ENCODE assay signal across 28 mouse cellular contexts in the genomic region with DNA sequence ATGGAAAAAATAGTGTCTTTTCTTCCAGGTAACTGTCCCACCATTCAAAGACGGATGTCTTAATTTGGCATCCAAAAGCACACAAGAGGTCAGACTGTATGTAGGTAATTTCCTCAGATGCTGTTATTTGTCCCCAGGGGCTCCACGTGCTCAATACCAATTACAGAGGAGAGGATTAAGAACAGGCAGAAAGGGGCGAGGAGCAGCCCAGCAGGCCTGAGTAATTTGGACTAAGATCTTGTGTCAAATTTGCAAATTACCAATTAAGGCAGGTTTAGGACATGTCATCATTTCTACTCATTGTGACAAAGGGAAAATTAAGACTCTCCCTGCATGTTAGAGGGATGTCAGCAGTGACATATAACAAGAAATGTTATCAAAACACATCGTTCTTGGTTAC.
DNase-seq lines count a peak whose midpoint lies in the region; ATAC-seq and TF ChIP-seq lines count a peak whose summit lies in the region.
"Had no signal": no experiment of that assay in that cellular context is flagged by ENCODE, and none has a peak within 500 bp of the region (broad histone marks: within the 10 kb centered on the region; RNA-seq: fewer than 3 reads in every experiment).

No protein-coding gene starts in this region.

- 15% methylated on average over 4 of the region's 4 CpGs for WGBS in forebrain, embryonic 14.5 days
- 28% methylated on average over 4 of the region's 4 CpGs for WGBS in forebrain, postnatal 0 days
- WGBS in midbrain, embryonic 13.5 days: 28% methylated on average over 4 of the region's 4 CpGs
- 60% methylated on average over 4 of the region's 4 CpGs for whole genome bisulfite sequencing in midbrain, embryonic 10.5 days

- no peak overlapping the region for H3K4me2 ChIP-seq in forebrain, embryonic 14.5 days (ENCODE audit: low read length)
- H3K4me2 ChIP-seq in forebrain, postnatal 0 days (ENCODE audit: low read depth): no peak overlapping the region
- H3K4me2 ChIP-seq in midbrain, embryonic 13.5 days (replicated peaks): no peak overlapping the region
- H3K4me2 ChIP-seq: embryonic facial prominence, embryonic 13.5 days; embryonic facial prominence, embryonic 15.5 days; forebrain, embryonic 12.5 days; forebrain, embryonic 15.5 days had no signal

- H3K27ac ChIP-seq in forebrain, embryonic 14.5 days (ENCODE audit: low read depth, low read length): no peak overlapping the region
- H3K27ac ChIP-seq in forebrain, postnatal 0 days (ENCODE audit: low read depth, low read length): no peak overlapping the region
- peak overlapping the region; percentile 51 for H3K27ac ChIP-seq in midbrain, embryonic 13.5 days
- H3K27ac ChIP-seq in midbrain, embryonic 10.5 days (replicated peaks): no peak overlapping the region
- H3K27ac ChIP-seq: embryonic facial prominence, embryonic 13.5 days; embryonic facial prominence, embryonic 15.5 days; forebrain, embryonic 10.5 days; forebrain, embryonic 12.5 days; forebrain, embryonic 15.5 days had no signal

- TF ChIP-seq CTCF in forebrain, postnatal 0 days (IDR thresholded peaks at IDR 0.05; ENCODE audit: low read depth): no peak

- no peaks in the 10 kb centered on the region for H3K9me3 ChIP-seq in forebrain, embryonic 14.5 days (replicated peaks; ENCODE audit: control insufficient read depth, low read length)
- H3K9me3 ChIP-seq in forebrain, postnatal 0 days (ENCODE audit: low read length): no peaks in the 10 kb centered on the region
- H3K9me3 ChIP-seq in midbrain, embryonic 13.5 days: no peaks in the 10 kb centered on the region
- no peaks in the 10 kb centered on the region for H3K9me3 ChIP-seq in midbrain, embryonic 10.5 days (replicated peaks)
- H3K9me3 ChIP-seq: embryonic facial prominence, embryonic 13.5 days; embryonic facial prominence, embryonic 15.5 days; forebrain, embryonic 10.5 days; forebrain, embryonic 12.5 days; forebrain, embryonic 15.5 days had no signal

- DNase-seq in forebrain, embryonic 14.5 days (ENCODE audit: low spot score): peak; percentile 57
- no peak for DNase-seq in forebrain, postnatal 0 days
- DNase-seq in midbrain, embryonic 10.5 days (ENCODE audit: low spot score): no peak
- DNase-seq in retina, postnatal 1 day: peak; percentile 46
- no peak for DNase-seq in retina, embryonic 14.5 days (ENCODE audit: low spot score)
- DNase-seq: adrenal gland, adult 8-10 months; adrenal gland, postnatal 14 days; adrenal gland, postnatal 36 days; B cell, adult 2 months; cerebellum, adult 11 months; cerebellum, adult 18-20 months; cerebellum, adult 8-10 months; cerebellum, adult 9-11 months; cerebellum, postnatal 14 days; cerebellum, postnatal 36 days; embryo, embryonic 11 days had no signal

- ATAC-seq in forebrain, embryonic 14.5 days: no peak
- ATAC-seq in forebrain, postnatal 0 days: no peak
- ATAC-seq in midbrain, embryonic 13.5 days: no peak
- ATAC-seq: activated CD4-positive, CD25-positive, alpha-beta regulatory T cell, adult 4 months; CD4-positive, CD25-positive, alpha-beta regulatory T cell, adult 4 months; forebrain, embryonic 15.5 days; Patski had no signal

- H3K27me3 ChIP-seq in forebrain, embryonic 14.5 days (replicated peaks; ENCODE audit: control insufficient read depth, insufficient read depth, low read length): no peaks in the 10 kb centered on the region
- H3K27me3 ChIP-seq in forebrain, postnatal 0 days (ENCODE audit: insufficient read depth, low read length): no peaks in the 10 kb centered on the region
- H3K27me3 ChIP-seq in midbrain, embryonic 13.5 days: no peaks in the 10 kb centered on the region
- no peaks in the 10 kb centered on the region for H3K27me3 ChIP-seq in midbrain, embryonic 10.5 days (ENCODE audit: low read depth, poor library complexity, severe bottlenecking)
- H3K27me3 ChIP-seq: CH12.LX; embryonic facial prominence, embryonic 13.5 days; embryonic facial prominence, embryonic 15.5 days; forebrain, embryonic 15.5 days; Patski had no signal

- H3K4me1 ChIP-seq in forebrain, embryonic 14.5 days (ENCODE audit: control insufficient read depth, insufficient read depth, low read length): peaks cover 29% of the 10 kb centered on the region
- H3K4me1 ChIP-seq in forebrain, postnatal 0 days (ENCODE audit: insufficient read depth): 0 out of 2 replicates have a peak, but pooled peaks cover 13% of the 10 kb centered on the region
- H3K4me1 ChIP-seq in midbrain, embryonic 13.5 days (replicated peaks): peaks cover 48% of the 10 kb centered on the region
- peaks cover 41% of the 10 kb centered on the region for H3K4me1 ChIP-seq in midbrain, embryonic 10.5 days

- no peaks in the 10 kb centered on the region for H3K36me3 ChIP-seq in forebrain, embryonic 14.5 days (ENCODE audit: control insufficient read depth, insufficient read depth, low read length)
- H3K36me3 ChIP-seq in forebrain, postnatal 0 days (ENCODE audit: insufficient read depth): no peaks in the 10 kb centered on the region
- no peaks in the 10 kb centered on the region for H3K36me3 ChIP-seq in midbrain, embryonic 13.5 days
- H3K36me3 ChIP-seq in midbrain, embryonic 10.5 days: 0 out of 2 replicates have a peak, but pooled peaks cover 2% of the 10 kb centered on the region
- H3K36me3 ChIP-seq: embryonic facial prominence, embryonic 13.5 days; embryonic facial prominence, embryonic 15.5 days; forebrain, embryonic 10.5 days; forebrain, embryonic 12.5 days; forebrain, embryonic 15.5 days; G1E had no signal

- no peak overlapping the region for H3K4me3 ChIP-seq in forebrain, embryonic 14.5 days (ENCODE audit: low read depth, low read length)
- H3K4me3 ChIP-seq in forebrain, postnatal 0 days (ENCODE audit: low read depth, low read length): no peak overlapping the region
- no peak overlapping the region for H3K4me3 ChIP-seq in midbrain, embryonic 13.5 days (replicated peaks)
- no peak overlapping the region for H3K4me3 ChIP-seq in midbrain, embryonic 10.5 days
- H3K4me3 ChIP-seq: embryonic facial prominence, embryonic 13.5 days; embryonic facial prominence, embryonic 15.5 days; erythroblast, embryonic 14.5 days; forebrain, embryonic 10.5 days; forebrain, embryonic 12.5 days; forebrain, embryonic 15.5 days had no signal

- no peak overlapping the region for H3K9ac ChIP-seq in forebrain, embryonic 14.5 days (ENCODE audit: low read length)
- H3K9ac ChIP-seq in forebrain, postnatal 0 days: no peak overlapping the region
- no peak overlapping the region for H3K9ac ChIP-seq in midbrain, embryonic 13.5 days (replicated peaks)
- H3K9ac ChIP-seq: embryonic facial prominence, embryonic 13.5 days; embryonic facial prominence, embryonic 15.5 days; forebrain, embryonic 12.5 days; forebrain, embryonic 15.5 days had no signal

Comparison
In these comparisons a context has a peak if more than half of its experiments do, and no peak if none do; other contexts are left out.
1. DNase-seq: peak in forebrain, embryonic 14.5 days (single experiment) and retina, postnatal 1 day (single experiment); none in forebrain, postnatal 0 days (single experiment), midbrain, embryonic 10.5 days (single experiment) and retina, embryonic 14.5 days (single experiment).